Mouse (Mus musculus) stomach, embryonic 16.5 days (tissue): Measurements from ENCODE around the gene Lck. TPM values are rescaled to one million over a fixed set of nuclear protein-coding genes. Genes with fewer than 3 reads are reported as not detected.
A peak's percentile ranks its signal among the peaks of the same experiment; 100 is the strongest.

Experiments used
- ATAC-seq: fragments of 200-750 bp; cut with Nextera tagmentation; 2 replicates; pipeline ENCODE4 v1.8.0; 2017; ENCODE audit warnings: moderate number of reproducible peaks, moderate TSS enrichment; ENCODE audit not compliant: insufficient read depth, low FRiP score
- H3K27ac ChIP-seq: fragments of 300-500 bp; sonication (generic); 2 replicates; pipeline ENCODE4 v1.5.1; 2014; ENCODE audit warnings: low read length
- H3K27me3 ChIP-seq: fragments of 300-500 bp; sonication (generic); 2 replicates; pipeline ENCODE4 v1.6.1; 2014; ENCODE audit warnings: low read length, control low read depth, mixed read lengths; ENCODE audit not compliant: control insufficient read depth, insufficient read depth
- H3K36me3 ChIP-seq: fragments of 300-500 bp; sonication (generic); 2 replicates; pipeline ENCODE4 v1.6.1; 2014; ENCODE audit warnings: low read length; ENCODE audit not compliant: control insufficient read depth, insufficient read depth
- H3K4me1 ChIP-seq: fragments of 300-500 bp; sonication (generic); 2 replicates; pipeline ENCODE4 v1.6.1; 2014; ENCODE audit warnings: low read length, control low read depth, mixed read lengths; ENCODE audit not compliant: control insufficient read depth, insufficient read depth
- H3K4me2 ChIP-seq: fragments of 300-500 bp; sonication (generic); 2 replicates; pipeline ENCODE4 v1.6.1; 2014; ENCODE audit warnings: low read depth, low read length, mixed read lengths
- H3K4me3 ChIP-seq: fragments of 300-500 bp; sonication (generic); replicated peaks from 2 replicates; pipeline ENCODE4 v1.5.1; 2014; ENCODE audit warnings: mild to moderate bottlenecking, low read length
- H3K9ac ChIP-seq: fragments of 300-500 bp; sonication (generic); 2 replicates; pipeline ENCODE4 v1.6.1; 2014; ENCODE audit warnings: low read length
- H3K9me3 ChIP-seq: fragments of 300-500 bp; sonication (generic); replicated peaks from 2 replicates; pipeline ENCODE4 v1.6.1; 2016; ENCODE audit warnings: low read length, control low read depth; ENCODE audit not compliant: control insufficient read depth
- whole genome bisulfite sequencing: fragments of 180-500 bp; shearing (Covaris S2); extraction: QIAGEN DNeasy Blood & Tissue Kit; methylation state at CpG from one replicate; pipeline ENCODE4 v1.1.7; 2014; 5-methylcytosine and 5-hydroxymethylcytosine counted together
- polyA plus RNA-seq: library from polyadenylated mRNA; unstranded; fragments of >200 nt; fragmentation: Nextera tagmentation; extraction: Ambion mirVana; gene quantifications from 2 replicates; pipeline ENCODE4 v1.2.1, GENCODE M21; 2015

The Lck gene
- polyA plus RNA-seq, result 3.0 and 7.3 TPM in 2 replicates

DNA sequence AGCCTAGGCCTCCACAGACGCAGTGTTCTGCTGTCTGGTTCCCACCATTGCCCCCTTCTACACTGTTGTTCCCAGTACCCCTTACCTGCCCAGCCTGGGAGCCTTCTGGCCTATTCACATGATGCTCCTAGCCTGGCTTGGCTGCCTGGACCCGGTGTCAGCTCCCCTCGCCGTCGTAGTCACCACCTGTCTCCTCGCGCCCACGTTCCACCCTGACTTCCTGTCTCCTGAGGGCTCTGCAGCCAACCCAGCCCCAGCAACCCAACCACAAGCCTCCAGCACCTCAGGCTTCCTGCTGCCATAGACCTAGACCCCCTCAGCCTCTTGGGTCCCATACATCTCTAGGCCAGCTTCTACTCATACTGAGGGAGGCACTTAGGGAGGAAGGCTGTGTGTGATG lies at the start of gene Lck:
TSS of gene Lck (minus strand) at position 212 of the 400 bp plus-strand sequence.
- no peak within 1 kb of the TSS for H3K9ac ChIP-seq
- 87% methylated on average over 8 of the region's 8 CpGs for WGBS
- ATAC-seq, result no peak
- H3K4me2 ChIP-seq, result no peak within 1 kb of the TSS
- H3K27ac ChIP-seq, result no peak within 1 kb of the TSS
- 0 out of 2 replicates have a peak, but pooled peaks cover 2% of the 10 kb centered on the region for H3K4me1 ChIP-seq
- H3K4me3 ChIP-seq, result no peak within 1 kb of the TSS
- no peaks in the 10 kb centered on the region for H3K9me3 ChIP-seq
- no peaks in the 10 kb centered on the region for H3K36me3 ChIP-seq
- no peaks in the 10 kb centered on the region for H3K27me3 ChIP-seq

DNA sequence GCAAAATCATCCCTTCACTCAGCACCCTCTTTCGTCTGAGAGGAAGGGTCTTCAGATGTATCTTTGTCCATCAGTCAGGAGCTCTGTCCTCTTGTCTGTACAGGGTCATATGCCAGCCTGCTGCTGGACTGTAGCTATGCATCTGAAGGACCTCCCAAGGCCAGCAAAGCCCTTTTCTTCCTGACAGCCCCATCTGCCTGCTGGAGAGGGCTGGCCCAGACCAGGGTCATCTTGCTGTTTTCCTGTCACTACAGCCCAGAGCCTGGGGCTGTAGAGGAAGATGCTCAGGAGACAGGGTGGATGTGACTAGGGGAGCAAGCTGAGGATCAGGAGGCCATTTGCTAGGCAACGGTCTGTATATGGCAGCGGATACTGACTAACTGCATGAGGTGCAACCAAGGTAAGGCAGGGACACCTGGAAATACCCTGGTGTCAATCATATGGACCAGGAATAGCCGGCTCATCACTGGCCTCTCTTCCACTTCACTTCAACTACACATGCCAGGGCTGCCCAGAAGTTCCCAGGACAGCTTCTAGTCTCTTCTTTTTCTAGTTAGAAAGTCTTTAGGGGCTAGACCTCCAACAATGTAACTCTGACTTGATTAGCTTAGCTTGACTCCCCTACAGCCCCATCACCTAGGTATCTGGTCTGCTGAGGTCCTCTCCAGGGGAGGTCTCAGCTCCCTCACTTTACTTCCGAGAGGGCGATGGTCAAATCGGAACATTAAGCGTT lies 49.5 kb upstream of the Lck start:
- 14% methylated on average over 8 of the region's 8 CpGs for WGBS
- Histone ChIP-seq H3K36me3 (peaks cover 3% of the 10 kb centered on the region; the same call in 1 of the 2 replicates), H3K4me2 (peak overlapping the region; percentile 80), H3K4me3 (peak overlapping the region; percentile 75), H3K27me3 (no peaks in the 10 kb centered on the region), H3K27ac (peak overlapping the region; percentile 92), H3K4me1 (peaks cover 28% of the 10 kb centered on the region), H3K9ac (peak overlapping the region; percentile 86), H3K9me3 (no peaks in the 10 kb centered on the region)
- no peak for ATAC-seq

DNA sequence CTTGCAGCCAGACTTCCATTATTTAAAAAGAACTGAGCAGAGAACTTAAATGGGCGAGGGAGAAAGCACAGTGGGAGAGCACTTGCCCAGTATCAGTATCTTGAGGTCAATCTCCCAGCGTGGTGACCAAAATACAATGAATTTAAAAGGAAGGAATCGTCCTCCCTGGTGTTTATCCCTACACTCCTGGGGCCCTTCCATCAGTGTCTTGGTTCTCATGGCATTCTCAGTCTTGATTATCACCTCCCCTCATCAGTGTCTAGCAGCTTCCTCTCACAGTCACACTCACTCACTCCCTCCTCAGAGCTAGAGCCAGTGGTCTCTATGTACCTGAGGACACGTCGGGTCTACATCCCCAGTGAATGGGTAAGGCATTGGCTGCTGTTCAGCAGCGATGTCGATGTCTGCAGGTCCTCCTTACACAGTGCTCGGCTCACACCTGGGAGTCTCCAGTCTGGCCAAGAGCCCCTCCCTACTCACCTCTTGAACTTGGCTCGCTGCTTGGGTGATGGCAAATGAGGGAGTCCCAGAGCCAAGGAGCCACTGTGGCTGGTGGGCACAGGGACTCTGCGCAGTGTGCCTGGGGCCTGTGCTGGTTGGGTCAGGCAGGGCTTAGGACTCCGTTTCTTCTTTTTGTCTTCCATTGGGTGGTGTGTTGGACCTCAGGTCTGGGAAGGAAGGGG lies 48.8 kb upstream of the Lck start:
- Histone ChIP-seq H3K9ac (no peak overlapping the region; the same call in 1 of the 2 replicates), H3K4me2 (peak overlapping the region; percentile 80), H3K36me3 (no peaks in the 10 kb centered on the region), H3K27me3 (no peaks in the 10 kb centered on the region), H3K27ac (peak overlapping the region; percentile 26; the same call in 1 of the 2 replicates), H3K4me3 (no peak overlapping the region), H3K9me3 (no peaks in the 10 kb centered on the region), H3K4me1 (peaks cover 28% of the 10 kb centered on the region)
- ATAC-seq, result no peak
- WGBS, result 75% methylated on average over 11 of the region's 11 CpGs

DNA sequence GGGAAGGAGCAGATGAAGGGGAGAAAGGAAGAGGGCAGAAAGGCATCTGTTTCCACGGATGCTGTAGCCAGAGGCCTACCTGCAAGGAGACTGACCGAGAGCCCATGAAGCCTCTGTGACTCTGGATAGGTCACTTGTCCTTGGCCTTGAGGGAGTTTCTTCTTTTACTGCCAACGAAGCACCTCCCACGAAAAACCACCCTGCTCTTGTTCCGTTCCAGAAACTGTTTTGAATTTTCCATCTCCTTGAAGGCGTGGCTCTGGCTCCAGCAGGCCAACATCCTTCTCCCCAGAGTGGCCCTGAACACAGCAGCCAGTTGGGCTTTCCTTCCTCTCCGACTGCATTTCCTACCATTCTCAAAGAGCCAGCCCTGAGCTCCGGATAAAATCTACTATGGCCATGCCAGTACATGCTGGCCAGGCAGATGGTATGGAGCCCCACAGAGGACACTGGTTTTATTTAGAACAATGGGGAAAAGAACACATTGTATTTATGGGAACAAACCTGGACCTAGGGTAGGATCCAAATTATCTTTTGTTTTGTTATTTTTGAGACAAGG lies 47.9 kb upstream of the Lck start:
- no peak overlapping the region for H3K4me3 ChIP-seq
- peaks cover 28% of the 10 kb centered on the region for H3K4me1 ChIP-seq
- H3K4me2 ChIP-seq, result no peak overlapping the region; the same call in 1 of the 2 replicates
- H3K36me3 ChIP-seq, result 0 out of 2 replicates have a peak, but pooled peaks cover 4% of the 10 kb centered on the region
- peak overlapping the region; percentile 43; the same call in 1 of the 2 replicates for H3K27ac ChIP-seq
- no peaks in the 10 kb centered on the region for H3K27me3 ChIP-seq
- no peak overlapping the region; the same call in 1 of the 2 replicates for H3K9ac ChIP-seq
- H3K9me3 ChIP-seq, result no peaks in the 10 kb centered on the region
- no peak for ATAC-seq
- WGBS, result 75% methylated on average over 8 of the region's 8 CpGs

DNA sequence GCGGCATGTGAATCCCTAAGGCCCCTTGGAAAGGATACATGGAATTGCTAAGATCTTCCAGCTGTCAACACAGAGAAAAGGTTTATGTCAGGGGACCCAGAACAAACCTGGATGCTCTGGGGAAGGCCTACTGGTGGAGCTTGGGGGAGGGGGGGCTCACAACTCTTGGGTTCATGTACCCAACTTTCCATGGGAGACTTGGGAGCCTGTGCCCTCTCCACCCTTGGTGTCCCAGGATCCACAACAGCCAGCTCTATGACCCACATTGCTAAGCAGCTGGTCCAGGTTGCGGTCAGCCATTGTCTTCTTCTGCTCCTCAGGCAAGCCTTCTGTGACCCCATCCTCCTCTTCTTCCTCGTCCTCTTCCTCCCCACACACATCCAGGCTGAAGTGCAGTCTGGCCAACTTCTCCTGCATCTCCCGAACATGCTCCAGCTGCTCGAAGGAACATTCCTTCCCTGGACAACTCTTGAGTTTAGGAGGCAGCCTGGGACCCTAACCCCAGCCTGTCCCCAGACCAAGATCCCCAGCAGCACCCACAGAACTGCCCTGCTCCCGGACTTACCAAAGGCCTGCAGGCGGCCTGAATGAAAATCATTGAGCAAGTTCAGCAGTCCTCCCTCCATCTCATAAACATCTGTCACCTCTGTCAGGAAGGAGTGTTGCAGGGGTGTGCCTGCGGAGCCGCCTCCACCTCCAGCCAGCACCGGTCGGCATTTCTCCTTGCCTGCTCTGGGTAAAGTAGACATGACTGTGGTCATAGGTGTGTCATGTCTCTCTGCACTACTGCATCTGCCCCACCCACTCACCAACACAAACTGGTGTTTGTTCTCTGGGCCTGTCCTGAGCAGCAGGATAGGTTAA lies 47.2 kb upstream of the Lck start:
- Histone ChIP-seq H3K9me3 (no peaks in the 10 kb centered on the region), H3K4me2 (no peak overlapping the region; the same call in 1 of the 2 replicates), H3K4me3 (no peak overlapping the region), H3K36me3 (0 out of 2 replicates have a peak, but pooled peaks cover 4% of the 10 kb centered on the region), H3K27me3 (no peaks in the 10 kb centered on the region), H3K9ac (0 out of 2 replicates have a peak overlapping the region, but pooled peaks have one; percentile 13), H3K4me1 (peaks cover 28% of the 10 kb centered on the region), H3K27ac (peak overlapping the region; percentile 43; the same call in 1 of the 2 replicates)
- WGBS, result 72% methylated on average over 11 of the region's 11 CpGs
- ATAC-seq, result no peak

DNA sequence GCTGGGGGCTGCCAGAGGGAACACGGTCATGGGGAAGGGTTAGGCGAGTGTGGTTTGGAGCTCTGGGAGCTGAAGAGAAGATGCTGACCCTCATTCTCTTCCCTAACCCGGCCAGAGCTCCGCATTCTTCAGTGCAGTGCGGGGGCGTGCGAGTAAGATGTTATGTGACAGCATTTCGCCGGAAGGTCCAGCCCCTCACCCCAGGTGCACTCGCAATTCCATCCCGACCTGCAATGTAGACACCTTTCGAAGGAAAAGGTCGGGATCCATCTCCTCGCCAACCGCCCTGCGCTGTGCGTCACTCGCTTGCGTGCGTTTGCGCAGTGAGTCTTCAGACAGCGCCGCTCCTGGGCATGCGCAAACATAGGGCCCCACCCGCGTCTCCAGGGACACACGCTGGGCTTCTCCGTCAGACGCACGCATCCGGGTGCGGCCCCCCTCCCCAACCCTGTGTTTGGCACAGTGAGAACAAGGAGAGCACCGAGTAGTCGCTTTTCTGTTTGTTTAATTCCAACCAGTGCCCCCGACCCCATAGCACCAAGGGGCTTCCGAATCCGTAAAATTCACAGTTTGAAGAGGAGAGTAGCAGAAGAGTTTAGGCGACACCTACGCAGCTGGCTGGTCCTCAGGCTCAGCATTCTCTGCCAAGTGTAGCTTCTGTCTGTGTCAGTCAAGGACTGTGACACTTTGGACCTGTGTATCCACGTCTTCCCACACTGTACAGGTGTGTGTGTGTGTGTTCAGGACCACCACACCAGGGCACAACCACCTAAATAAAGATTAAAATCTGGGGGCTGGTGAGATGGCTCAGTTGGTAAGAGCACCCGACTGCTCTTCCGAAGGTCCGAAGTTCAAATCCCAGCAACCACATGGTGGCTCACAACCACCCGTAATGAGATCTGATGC lies 45.6 kb upstream of the Lck start, which contains the start of gene Iqcc:
TSS of gene Iqcc (minus strand) at position 314 of the 906 bp plus-strand sequence.
- Histone ChIP-seq H3K4me3 (peak within 1 kb of the TSS; percentile 82), H3K27me3 (no peaks in the 10 kb centered on the region), H3K27ac (peak within 1 kb of the TSS; percentile 82), H3K4me1 (peaks cover 17% of the 10 kb centered on the region), H3K9ac (peak within 1 kb of the TSS; percentile 93), H3K36me3 (0 out of 2 replicates have a peak, but pooled peaks cover 4% of the 10 kb centered on the region), H3K4me2 (peak within 1 kb of the TSS; percentile 92), H3K9me3 (no peaks in the 10 kb centered on the region)
- 4% methylated on average over 43 of the region's 44 CpGs for WGBS
- ATAC-seq, result peak; percentile 93

DNA sequence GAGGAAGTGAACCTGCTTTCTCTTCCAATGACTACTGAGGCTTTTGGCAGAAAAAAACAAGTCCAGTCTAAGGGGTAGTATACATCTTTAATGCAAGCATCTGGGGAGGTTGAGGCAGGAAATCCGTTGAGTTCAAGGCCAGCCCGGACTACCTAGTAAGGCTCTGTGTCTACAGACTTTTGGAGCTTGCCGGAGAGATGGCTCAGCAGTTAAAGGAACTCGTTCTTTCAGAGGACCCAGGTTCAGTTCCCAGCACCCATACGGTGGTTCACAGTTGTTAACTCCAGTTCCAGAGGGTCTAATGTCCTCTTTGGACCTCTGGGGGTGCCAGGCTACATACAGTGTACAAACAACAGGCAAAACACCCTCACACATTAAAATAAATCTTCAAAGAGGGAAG lies 44.6 kb upstream of the Lck start:
- Histone ChIP-seq H3K9ac (peak overlapping the region; percentile 93), H3K4me3 (peak overlapping the region; percentile 82), H3K27ac (peak overlapping the region; percentile 82; the same call in 1 of the 2 replicates), H3K4me2 (peak overlapping the region; percentile 92), H3K9me3 (no peaks in the 10 kb centered on the region), H3K27me3 (no peaks in the 10 kb centered on the region), H3K4me1 (peaks cover 16% of the 10 kb centered on the region), H3K36me3 (0 out of 2 replicates have a peak, but pooled peaks cover 4% of the 10 kb centered on the region)
- no peak for ATAC-seq
- WGBS, result 92% methylated on average over 5 of the region's 5 CpGs
